Mouse (Mus musculus): ENCODE data around the gene Pidd1. TPM values are rescaled to one million over a fixed set of nuclear protein-coding genes. Genes with fewer than 3 reads are reported as not detected.

Gene Pidd1
- total RNA-seq, 2 experiments from 2014 or later = 7.5 to 64.8 TPM

DNA sequence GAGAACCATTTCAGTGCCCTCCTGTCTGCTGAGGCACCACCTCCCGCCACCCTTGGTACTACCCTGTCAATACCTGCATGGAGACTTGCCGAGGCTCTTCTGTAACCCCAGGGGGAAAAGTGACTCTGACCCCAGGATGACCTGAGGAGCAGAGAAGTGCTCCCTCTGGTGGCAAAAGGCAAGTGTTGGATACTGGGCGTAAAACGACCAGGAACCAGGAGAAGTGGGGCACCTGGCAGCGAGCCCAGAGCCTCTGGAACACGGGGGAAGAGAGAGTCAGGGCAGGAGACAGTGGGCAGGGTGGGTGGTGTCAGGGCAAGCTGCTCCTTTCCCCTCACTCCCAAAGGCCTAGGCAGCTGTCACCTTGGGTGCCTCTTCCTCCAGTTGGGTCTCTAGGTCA lies 3.2 kb downstream of the Pidd1 start:
- ATAC-seq (replicated peaks; ENCODE audit: low FRiP score, low TSS enrichment, poor library complexity, severe bottlenecking) = no peak

DNA sequence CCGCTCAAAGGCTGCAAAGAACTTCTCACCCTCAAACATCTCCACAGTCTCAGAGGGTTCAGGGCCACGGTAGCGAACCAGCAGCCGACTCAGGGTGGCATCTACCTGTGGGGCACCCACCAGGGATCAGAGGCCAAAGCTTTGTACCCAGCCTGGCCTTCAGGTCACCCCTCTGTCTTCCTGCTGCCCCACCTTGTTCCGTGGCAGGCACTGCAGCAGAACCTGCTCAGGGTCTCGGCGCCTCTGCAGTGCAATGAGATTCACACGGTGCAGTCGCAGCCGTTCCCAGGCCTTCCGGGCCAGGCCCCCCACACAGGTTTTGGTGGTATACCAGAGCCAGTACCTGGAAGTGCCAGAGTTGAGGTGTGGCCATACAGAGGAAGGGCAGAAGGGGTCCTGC lies 4.0 kb downstream of the Pidd1 start:
- no peak for ATAC-seq (replicated peaks; ENCODE audit: low FRiP score, low TSS enrichment, poor library complexity, severe bottlenecking)

DNA sequence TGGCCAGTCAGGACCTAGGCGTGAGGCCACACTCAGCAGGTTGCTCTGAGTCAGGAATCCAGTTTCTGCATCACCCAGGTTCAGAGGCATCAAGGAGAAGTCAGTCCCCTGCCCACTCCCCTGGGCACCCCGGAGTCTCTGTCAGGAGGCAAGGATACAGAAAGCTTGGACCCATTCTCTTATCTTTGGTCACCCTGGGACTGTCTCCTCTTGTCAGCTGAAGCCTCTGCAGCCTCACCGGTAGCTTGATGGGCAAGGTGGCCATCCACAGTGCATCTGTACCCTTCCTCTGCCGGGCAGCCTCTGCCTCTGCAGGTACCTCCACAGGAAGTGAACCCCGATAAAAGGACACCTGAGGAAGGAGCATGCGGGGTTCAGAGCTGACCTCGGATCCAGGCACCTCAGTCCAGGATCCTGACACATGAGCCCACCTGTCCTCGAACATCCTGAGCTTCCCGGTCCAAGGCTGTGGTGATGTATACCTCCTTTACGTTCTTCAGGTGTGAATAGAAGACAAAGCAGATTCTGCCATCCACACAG lies 4.6 kb downstream of the Pidd1 start:
- no peak for ATAC-seq (replicated peaks; ENCODE audit: low FRiP score, low TSS enrichment, poor library complexity, severe bottlenecking)

DNA sequence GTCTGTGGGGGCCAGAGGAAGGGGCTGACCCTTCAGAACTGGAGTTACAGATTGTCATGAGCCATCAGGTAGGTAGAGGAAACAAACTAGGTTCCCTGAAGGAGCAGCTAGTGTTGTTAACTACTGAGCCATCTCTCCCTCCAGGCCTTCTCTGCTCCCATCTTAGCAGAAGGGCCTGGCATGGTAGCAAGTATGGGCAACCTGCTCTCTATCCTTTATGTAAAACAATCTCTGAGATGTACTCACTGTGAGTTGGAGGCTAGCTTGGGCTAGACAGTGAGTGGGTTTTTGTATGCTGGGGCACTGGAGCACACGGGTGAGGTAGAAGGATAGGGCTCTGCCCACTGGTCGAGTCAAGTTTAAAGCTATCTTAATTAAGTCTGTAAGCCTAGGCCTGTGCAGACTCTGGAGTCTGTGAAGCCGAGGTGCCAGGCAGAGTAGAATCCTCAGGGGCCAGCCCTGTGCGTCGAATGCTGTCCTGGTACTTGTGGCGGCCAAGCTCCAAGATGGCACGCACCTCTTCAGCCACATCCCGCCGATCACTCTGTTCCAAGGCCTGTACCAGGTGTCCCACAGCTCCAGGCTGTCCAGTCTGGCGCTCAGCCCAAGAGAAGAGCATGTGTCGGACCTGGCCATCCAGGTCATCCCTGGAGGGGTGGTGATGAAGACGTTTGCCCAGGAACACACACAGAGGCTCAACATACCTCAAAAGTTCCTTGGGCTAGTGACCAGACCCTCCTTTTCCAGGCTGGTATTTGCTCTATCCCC lies 5.4 kb downstream of the Pidd1 start:
- no peak for ATAC-seq (replicated peaks; ENCODE audit: low FRiP score, low TSS enrichment, poor library complexity, severe bottlenecking)

DNA sequence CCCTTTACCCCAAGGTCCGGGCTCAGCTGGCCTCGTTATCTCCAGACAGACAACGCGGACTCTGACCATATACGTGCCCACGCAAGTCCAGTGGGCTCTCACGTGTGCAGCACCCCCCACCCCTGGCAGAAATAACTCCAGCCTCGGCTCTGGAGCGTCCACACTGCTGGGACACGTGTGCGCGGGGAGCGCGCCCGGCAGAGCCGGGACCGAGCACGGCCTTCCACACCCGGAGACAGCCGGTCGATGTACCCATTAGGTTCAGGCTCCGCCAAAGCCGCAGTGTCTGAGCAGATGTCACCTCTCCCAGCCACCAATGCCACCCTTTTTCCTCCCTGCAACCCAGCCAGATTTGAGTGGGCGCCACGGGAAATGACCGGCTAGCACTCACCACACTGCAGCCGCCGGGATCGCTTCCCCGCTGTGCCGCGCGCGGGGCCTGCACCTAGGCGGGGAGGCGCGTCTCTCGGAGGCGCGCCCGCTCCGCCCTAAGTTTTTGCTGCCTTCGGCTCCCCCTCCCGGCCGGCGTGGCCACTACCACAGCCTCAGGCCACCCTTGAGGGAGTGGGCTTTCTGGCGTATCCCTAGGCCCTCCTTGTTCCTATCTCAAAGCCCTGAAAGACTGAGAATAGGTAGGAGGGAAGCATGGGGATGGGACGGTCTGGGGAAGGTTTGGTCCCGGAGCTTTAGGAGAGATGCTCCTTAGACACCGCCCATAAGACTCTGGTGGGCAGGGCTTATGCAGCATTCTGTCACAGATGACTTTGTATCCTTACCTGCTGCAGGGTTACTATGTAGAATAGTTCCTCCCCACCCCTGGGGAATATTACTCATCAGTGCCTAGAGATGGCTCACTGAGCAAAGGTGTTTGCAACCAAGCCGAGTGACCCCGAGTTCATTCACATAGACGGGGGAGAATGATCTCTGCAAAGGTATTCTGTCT lies 6.4 kb downstream of the Pidd1 start, which contains the start of gene Slc25a22:
Gene Slc25a22, minus strand, starts transcription at position 715 of the 943 bp plus-strand sequence.
- ATAC-seq (replicated peaks; ENCODE audit: low FRiP score, low TSS enrichment, poor library complexity, severe bottlenecking) = peak; percentile 62

DNA sequence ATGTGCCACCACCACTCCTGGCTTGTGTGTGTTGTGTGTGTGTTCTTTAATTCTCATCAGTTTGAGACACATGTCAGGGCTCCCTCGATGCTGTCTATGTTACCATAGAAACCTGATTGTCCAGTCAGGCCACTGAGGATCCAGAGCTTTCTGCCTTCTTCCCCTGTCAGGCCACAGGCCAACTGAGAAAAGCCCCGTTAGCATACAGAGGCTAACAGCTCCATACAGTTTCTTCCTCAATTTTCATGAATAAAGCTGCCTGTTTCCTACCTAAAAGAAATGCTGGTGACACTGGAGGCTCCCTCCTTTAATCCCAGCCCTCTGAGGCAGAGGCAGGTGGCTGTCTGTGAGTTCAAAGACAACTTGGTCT lies 7.3 kb downstream of the Pidd1 start:
- no peak for ATAC-seq (replicated peaks; ENCODE audit: low FRiP score, low TSS enrichment, poor library complexity, severe bottlenecking)

DNA sequence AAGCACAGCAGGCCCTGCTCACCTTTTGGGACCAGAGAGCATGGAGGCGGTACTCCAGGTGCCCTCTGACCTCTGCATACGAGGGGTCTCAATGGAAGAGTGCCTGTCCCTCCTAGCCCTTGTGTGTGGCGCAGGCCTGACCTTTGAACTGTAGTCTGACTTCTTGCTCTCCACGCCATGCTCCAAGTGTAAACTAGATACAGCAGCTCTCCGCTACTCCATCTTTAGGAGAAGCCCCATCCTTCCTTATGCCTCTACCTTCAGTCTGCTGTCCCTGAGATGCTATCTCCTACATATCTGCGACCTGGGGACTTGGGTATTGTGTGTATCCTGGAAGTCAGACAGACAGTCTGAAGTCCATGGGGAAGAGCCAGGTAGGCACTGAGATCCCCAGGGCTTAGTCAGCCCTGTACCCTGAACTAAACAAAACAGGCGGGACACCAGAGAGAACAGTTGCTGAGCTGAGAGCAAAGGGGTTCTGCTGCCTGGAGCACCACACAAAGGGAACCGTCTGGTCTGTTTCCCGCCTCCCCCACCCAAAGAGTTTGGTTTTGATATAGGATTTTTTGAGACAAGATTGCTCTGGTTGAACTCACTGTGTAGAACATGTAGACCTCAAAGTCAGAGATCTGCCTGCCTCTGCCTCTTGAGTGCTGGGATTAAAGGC lies 7.8 kb downstream of the Pidd1 start:
- ATAC-seq (replicated peaks; ENCODE audit: low FRiP score, low TSS enrichment, poor library complexity, severe bottlenecking) = no peak

DNA sequence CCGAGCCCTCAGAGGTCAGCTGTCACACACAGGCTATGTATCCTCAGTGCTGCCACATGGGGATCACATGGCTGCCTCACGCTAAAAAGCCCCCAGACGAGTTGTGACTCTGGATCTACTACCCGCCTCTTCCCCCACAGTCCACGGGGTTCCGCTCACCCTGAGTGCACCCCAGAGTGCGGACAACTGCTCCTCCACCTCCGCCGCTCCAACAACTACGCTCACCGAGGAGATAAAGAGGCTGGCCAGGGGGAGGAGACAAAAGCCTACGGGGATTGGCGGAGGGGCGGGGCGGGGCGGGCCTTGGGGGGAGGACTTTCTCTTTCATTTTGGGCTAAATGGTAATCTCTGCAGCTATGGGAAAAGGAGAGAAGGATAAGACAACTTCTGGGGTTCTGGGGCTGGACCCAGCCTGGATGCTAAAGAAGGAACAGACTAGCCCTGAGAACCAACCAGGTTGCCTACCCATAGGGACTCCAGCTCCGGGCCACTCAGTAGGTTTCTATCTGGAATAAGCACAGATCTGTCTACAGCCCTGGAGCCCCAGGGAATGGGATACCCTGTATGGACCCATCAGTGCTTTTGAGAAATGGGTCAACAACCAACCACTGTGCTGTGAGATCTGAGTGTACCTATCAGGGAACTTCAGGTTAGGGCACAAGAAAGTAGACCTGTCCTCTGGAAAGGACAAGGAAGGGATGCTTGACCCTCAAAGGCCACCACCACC lies 8.5 kb downstream of the Pidd1 start:
- peak; percentile 72 for ATAC-seq (replicated peaks; ENCODE audit: low FRiP score, low TSS enrichment, poor library complexity, severe bottlenecking)

DNA sequence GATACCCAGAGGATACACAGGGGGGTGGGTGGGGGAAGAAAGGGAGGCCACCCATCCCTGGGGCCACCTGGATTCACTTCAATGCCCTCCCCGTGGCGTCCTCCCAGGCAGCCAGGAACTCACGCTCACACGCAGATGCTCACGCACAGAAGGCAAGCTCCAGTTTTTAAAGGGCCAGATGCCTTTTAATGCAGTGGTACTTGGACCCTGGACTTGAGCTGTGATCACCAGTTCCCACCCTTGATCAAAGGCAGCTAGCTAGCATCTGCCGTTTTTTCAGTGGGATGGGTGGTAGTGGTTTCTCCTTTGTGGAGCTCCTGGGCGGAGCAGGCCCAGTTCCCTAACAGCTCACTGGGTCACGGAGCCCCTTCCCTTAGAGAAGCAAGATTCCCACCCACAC lies 9.4 kb downstream of the Pidd1 start:
- ATAC-seq (replicated peaks; ENCODE audit: low FRiP score, low TSS enrichment, poor library complexity, severe bottlenecking) = no peak

DNA sequence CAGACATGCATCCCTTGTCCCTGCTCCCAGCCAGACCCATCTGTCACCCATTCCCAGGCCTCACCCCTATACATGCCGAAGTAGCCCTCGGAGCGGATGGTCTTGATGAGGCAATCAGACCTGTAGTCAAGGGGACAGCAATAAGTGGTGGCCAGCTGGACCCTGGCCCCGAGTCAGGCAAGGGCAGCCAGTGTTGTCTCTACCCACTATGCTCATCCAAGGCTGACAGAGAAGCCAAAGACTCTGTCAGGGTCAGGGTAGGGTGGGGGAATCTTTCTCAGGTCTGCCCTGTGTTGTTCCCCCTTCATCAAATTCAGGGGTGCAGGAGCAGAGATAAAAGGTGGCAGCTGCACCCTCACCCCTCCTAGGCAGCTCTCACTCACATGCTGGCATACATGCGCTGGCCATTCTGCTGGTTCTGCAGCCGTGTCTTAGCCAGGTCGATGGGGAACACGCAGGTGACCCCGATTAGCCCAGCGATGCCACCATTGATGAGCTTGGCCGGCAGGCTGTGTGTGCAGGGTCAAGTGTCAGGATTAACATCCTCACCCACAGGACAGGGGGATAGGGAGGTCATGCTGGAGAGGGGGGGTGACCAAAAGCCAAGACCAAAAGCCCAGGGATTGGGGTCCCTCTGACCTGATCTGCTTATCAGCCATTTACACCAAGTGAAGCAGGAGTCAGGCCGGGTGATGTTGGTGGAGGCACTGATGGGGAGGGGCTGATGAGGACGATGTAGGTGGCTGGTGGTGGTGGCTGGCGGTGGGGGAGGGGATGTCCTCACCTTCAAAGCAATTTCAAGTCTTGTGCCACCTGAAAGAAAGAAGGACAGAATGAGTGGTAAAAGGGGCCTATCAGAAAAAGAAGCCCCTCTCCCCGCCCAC lies 10.1 kb downstream of the Pidd1 start:
- no peak for ATAC-seq (replicated peaks; ENCODE audit: low FRiP score, low TSS enrichment, poor library complexity, severe bottlenecking)

DNA sequence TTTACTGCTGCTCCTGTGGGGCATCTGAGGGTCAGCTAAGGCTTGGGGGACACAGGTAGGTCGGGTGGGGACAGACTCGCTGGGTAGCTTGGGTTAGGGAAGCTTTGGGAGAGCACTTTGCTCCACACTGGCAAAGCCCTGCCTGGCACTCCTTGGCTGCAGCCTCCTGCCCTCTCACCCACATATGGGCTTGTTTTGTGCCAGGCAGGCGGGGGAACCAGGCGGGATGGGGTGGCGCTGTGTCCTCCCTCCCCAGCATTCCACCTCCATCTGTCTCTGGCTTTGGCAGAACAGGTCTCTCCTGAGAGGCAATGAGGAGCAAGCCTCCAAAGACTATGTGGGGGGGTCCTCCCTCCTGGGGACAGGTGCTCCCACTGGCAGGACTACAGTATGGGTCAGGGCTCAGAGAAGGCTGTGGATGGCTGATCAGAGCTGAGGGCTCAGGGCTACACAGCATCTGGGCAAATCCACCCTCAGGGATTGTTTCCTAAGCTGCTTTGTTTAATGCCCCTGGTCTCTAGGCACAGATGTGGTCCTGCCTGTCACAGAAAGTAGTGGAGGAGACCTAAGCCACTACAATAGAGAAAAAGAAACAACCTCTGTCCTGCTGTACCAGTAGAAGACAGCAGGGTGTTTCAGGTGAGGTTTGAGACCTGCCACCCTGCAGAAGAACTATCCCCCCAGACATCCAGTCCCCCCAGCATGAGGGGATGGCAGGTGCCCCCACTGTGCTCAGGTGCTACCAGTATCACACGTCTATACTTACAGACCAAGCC lies 10.9 kb downstream of the Pidd1 start:
- no peak for ATAC-seq (replicated peaks; ENCODE audit: low FRiP score, low TSS enrichment, poor library complexity, severe bottlenecking)

DNA sequence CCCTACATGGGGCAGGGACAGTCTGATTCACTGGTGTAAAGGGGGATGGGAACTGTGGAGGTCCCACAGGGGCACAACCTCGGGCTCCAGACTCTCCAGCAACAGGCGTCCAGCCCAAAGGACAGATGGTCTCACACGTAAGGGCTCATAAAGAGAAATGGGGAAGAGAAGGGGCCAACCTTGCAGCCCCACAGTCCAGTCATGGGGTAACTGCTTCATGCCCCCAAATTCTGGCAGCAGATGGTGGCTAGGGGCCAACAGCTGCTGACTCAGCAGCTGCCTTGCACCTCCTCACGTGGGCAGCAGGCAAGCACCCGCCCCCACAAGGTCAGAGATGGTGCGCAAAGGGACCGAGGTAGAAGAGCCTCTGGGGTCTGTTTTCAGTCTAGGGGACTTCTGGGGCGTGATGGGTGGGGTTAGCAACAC lies 11.6 kb downstream of the Pidd1 start:
- ATAC-seq (replicated peaks; ENCODE audit: low FRiP score, low TSS enrichment, poor library complexity, severe bottlenecking) = no peak

DNA sequence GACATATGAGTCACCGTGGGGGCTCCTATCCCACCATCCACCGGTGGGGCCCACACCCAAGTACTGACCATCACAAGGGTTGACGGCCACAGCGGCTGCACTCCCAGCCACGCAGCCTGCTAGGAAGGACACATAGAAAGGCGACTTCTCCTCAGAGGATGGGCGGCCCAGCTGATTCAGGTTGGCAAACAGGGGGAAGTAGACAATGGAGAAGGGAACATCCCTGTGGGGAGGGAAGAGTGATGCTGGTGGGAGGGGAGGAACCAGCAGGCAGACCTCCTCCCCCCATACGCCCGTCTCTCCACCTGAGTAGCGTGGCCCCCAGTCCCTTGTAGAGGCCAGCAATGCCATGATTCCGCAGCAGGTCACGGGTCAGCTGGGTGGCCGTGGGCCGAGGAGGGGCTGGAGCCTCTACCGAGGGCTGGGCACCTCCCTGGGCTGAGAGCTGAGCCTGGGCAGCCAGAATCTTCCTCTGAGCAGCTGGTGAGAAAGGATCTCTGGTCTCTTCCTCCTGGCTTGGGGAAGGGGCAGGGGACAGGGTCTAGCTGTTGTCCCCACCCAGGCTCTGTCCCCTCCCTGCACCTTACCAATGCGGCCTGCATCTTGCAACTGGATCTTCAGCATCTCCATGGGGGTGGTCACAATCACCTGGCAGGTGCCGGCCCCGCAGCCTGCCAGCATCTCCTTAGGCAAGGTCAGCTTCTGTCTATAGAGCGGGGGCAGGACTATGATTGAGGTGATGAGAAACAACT lies 12.2 kb downstream of the Pidd1 start:
- no peak for ATAC-seq (replicated peaks; ENCODE audit: low FRiP score, low TSS enrichment, poor library complexity, severe bottlenecking)

DNA sequence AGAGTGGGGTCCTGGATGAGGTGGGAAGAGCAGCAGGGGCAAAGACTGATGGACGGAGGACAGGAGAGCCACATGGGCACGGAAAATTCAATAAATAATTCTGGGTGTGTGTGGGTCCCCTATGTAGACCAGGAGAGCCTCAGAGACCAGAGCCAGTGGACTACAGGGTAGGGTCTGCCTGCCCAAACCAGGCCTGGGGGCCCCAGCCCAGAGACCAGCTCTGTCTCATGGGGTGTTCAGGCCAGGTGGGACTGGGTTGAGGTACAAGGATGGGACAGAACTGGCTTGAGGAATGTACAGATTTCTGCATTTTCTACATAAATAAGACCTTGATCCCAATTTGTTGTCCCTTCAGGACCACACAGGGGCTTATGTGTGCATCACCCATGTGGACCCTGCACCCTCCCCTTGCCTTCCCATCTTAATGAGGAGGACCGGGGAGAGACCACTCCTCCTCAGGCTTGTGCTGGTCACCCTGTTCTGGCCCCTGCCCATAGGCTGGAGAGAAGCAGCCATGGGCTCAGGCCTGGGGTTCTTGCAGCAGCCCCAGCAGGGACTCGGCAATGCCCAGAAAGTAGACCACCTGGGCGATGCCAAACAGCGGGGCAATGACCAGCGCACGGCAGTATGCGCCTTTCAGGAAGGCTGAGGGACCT lies 13.1 kb downstream of the Pidd1 start:
- ATAC-seq (replicated peaks; ENCODE audit: low FRiP score, low TSS enrichment, poor library complexity, severe bottlenecking) = no peak

DNA sequence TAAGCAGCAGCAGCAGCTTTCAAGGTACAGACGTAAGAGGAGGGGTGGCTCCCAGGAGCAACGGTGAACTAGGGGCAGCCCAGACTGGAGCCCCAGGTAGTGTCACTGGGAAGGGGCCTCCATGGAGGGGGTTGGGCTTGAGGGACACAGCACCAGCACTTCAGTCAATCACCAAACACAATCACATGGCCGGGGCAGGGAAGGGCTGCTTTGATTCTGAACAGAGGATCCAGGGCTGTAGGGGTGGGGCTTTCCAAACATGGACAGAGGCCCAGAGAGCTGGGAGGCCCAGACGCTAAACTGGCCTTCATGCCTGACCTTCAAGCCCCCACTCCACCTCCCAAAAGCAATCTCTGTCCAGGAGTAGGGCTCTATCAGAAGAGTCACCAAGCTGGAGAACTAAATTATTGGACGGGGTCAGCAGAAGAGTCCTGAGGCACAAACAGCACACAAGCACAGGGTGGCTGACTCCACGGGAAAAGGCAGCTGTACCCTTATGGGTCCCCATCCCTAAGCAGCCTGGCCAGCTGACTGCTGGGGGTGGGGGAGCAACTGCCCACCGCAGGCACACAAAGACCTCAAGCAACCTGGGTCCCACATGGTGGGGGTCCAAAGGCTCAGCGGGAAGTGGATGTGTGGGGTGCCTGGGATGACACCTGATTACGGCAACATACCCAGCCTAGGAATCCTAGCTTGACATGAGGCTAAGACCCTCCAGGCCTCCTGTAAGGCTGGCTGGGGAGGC lies 13.8 kb downstream of the Pidd1 start:
- ATAC-seq (replicated peaks; ENCODE audit: low FRiP score, low TSS enrichment, poor library complexity, severe bottlenecking) = no peak

DNA sequence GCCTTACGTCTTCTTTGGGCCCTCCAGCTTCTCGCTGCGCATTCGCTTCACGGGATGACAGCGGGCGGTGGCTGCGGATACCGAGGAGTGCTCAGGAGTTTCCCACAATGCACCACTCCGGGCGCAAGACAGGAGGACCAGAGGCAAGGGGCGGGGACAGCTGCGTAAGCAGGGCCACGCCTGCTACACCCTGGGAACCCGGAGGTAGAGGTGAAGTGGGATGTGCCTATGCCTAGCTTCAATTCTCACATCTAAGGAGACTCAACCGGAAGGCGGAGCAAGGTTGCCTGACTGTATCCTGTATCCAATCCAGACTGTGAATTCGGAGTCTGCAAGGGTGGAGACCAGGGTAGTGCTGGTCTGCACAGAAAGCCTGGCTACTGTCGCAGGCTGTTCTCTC lies 14.5 kb downstream of the Pidd1 start, which contains the start of gene Cend1:
Gene Cend1, minus strand, starts transcription at position 182 of the 400 bp plus-strand sequence.
- no peak for ATAC-seq (replicated peaks; ENCODE audit: low FRiP score, low TSS enrichment, poor library complexity, severe bottlenecking)
